Mouse (Mus musculus): ENCODE data around the gene Top1. TPM values are rescaled to one million over a fixed set of nuclear protein-coding genes. Genes with fewer than 3 reads are reported as not detected.
A peak's percentile ranks its signal among the peaks of the same experiment; 100 is the strongest.

Top1 gene
- polyA plus RNA-seq, 1 experiment from 2014 or later: 48.1 TPM

- H3K4me2 ChIP-seq: no peak overlapping the region
- peaks cover 73% of the 10 kb centered on the region for H3K4me1 ChIP-seq (replicated peaks)
- H3K4me3 ChIP-seq: no peak overlapping the region
- 76% methylated on average over 7 of the region's 7 CpGs for WGBS
- H3K9ac ChIP-seq: no peak overlapping the region
- H3K27ac ChIP-seq: peak overlapping the region; percentile 74
- H3K9me3 ChIP-seq (replicated peaks): no peaks in the 10 kb centered on the region
- H3K36me3 ChIP-seq: peaks cover 16% of the 10 kb centered on the region
- ATAC-seq (replicated peaks; ENCODE audit: insufficient number of reproducible peaks, insufficient read depth, low FRiP score, low read depth): peak; percentile 52; the same call in 1 of the 2 replicates
- no peaks in the 10 kb centered on the region for H3K27me3 ChIP-seq
Measured at GRCm38 (mm10) chr2:160744040-160744822, 98.5 kb downstream of the Top1 start.

GRCm38 (mm10) chr2:160744823-160745210, 99.1 kb downstream of the Top1 start:
- ATAC-seq (replicated peaks; ENCODE audit: insufficient number of reproducible peaks, insufficient read depth, low FRiP score, low read depth): no peak
- Histone ChIP-seq H3K36me3 (peaks cover 22% of the 10 kb centered on the region), H3K4me3 (no peak overlapping the region), H3K9ac (no peak overlapping the region), H3K4me2 (no peak overlapping the region), H3K9me3 (replicated peaks) (no peaks in the 10 kb centered on the region), H3K27me3 (no peaks in the 10 kb centered on the region), H3K27ac (peak overlapping the region; percentile 74; the same call in 1 of the 2 replicates), H3K4me1 (replicated peaks) (peaks cover 67% of the 10 kb centered on the region)
- 70% methylated on average over 5 of the region's 5 CpGs for WGBS

DNA sequence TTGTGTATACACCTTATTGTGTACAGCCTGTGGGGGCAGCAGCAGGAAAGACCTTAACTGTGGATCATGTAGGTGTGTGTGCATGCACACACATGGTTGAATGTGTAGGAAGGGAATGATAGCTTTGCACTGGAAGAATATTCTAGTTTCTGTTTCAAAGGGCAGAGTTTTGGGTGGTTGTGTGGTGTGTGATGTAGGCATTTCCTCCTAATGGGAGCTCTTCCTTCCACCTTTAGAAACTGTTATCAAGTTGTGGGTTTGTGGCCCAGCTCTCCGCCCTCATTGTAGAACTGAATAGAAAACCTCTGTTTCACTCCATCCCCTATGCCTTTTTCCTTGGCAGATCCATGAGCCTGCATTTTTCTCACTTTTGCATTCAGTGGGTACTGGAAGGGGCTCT, 99.8 kb downstream of the Top1 start:
- H3K9ac ChIP-seq: no peak overlapping the region
- no peak for ATAC-seq (replicated peaks; ENCODE audit: insufficient number of reproducible peaks, insufficient read depth, low FRiP score, low read depth)
- no peak overlapping the region for H3K4me2 ChIP-seq
- H3K36me3 ChIP-seq: peaks cover 28% of the 10 kb centered on the region
- H3K27ac ChIP-seq: peak overlapping the region; percentile 74
- H3K4me3 ChIP-seq: no peak overlapping the region
- WGBS: 84% methylated on average over 1 of the region's 1 CpGs
- no peaks in the 10 kb centered on the region for H3K27me3 ChIP-seq
- no peaks in the 10 kb centered on the region for H3K9me3 ChIP-seq (replicated peaks)
- H3K4me1 ChIP-seq (replicated peaks): peaks cover 60% of the 10 kb centered on the region

DNA sequence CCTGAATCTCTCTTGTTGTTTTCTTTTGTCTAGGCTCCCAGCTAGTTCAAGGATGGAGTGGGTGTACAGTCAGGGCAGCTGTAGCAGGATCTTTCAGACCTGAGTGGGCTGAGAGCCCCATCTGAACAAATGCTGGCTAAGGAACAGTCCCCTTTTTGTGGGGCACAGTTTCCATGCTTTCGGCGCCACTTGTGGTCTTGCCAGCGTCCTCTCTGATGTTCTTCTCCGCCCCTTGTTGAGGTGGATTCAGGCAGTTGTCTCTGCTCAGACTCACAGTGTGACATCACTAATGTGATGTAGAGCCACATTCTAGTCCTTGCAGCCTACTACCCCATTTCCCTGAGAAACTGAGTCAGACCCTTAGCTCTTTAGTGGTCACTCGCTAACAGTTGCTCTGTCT, 100.9 kb downstream of the Top1 start:
- Histone ChIP-seq H3K27ac (0 out of 2 replicates have a peak overlapping the region, but pooled peaks have one; percentile 74), H3K9me3 (replicated peaks) (no peaks in the 10 kb centered on the region), H3K4me1 (replicated peaks) (peaks cover 49% of the 10 kb centered on the region), H3K4me2 (no peak overlapping the region), H3K9ac (no peak overlapping the region), H3K4me3 (no peak overlapping the region), H3K36me3 (peaks cover 39% of the 10 kb centered on the region), H3K27me3 (no peaks in the 10 kb centered on the region)
- 87% methylated on average over 5 of the region's 5 CpGs for WGBS
- no peak for ATAC-seq (replicated peaks; ENCODE audit: insufficient number of reproducible peaks, insufficient read depth, low FRiP score, low read depth)

GRCm38 (mm10) chr2:160747075-160747474, 101.4 kb downstream of the Top1 start:
- WGBS: 81% methylated on average over 10 of the region's 10 CpGs
- no peak for ATAC-seq (replicated peaks; ENCODE audit: insufficient number of reproducible peaks, insufficient read depth, low FRiP score, low read depth)
- H3K27me3 ChIP-seq: no peaks in the 10 kb centered on the region
- no peaks in the 10 kb centered on the region for H3K9me3 ChIP-seq (replicated peaks)
- H3K4me1 ChIP-seq (replicated peaks): peaks cover 45% of the 10 kb centered on the region
- H3K4me3 ChIP-seq: no peak overlapping the region
- no peak overlapping the region for H3K9ac ChIP-seq
- no peak overlapping the region for H3K27ac ChIP-seq
- H3K36me3 ChIP-seq: peaks cover 43% of the 10 kb centered on the region
- no peak overlapping the region for H3K4me2 ChIP-seq

GRCm38 (mm10) chr2:160756583-160757203, 111.0 kb downstream of the Top1 start:
- Histone ChIP-seq H3K36me3 (peaks cover 98% of the 10 kb centered on the region), H3K9me3 (replicated peaks) (no peaks in the 10 kb centered on the region), H3K9ac (no peak overlapping the region), H3K27ac (no peak overlapping the region), H3K4me2 (no peak overlapping the region), H3K4me1 (replicated peaks) (no peaks in the 10 kb centered on the region), H3K27me3 (no peaks in the 10 kb centered on the region), H3K4me3 (no peak overlapping the region)
- 75% methylated on average over 6 of the region's 6 CpGs for WGBS
- ATAC-seq (replicated peaks; ENCODE audit: insufficient number of reproducible peaks, insufficient read depth, low FRiP score, low read depth): no peak

GRCm38 (mm10) chr2:160760433-160761184, 114.9 kb downstream of the Top1 start:
- no peaks in the 10 kb centered on the region for H3K27me3 ChIP-seq
- peaks cover 83% of the 10 kb centered on the region for H3K36me3 ChIP-seq
- 84% methylated on average over 9 of the region's 9 CpGs for WGBS
- no peaks in the 10 kb centered on the region for H3K9me3 ChIP-seq (replicated peaks)
- H3K27ac ChIP-seq: no peak overlapping the region
- no peak overlapping the region for H3K9ac ChIP-seq
- no peaks in the 10 kb centered on the region for H3K4me1 ChIP-seq (replicated peaks)
- no peak overlapping the region for H3K4me3 ChIP-seq
- ATAC-seq (replicated peaks; ENCODE audit: insufficient number of reproducible peaks, insufficient read depth, low FRiP score, low read depth): no peak
- H3K4me2 ChIP-seq: no peak overlapping the region

GRCm38 (mm10) chr2:160763816-160764215, 118.1 kb downstream of the Top1 start:
- Histone ChIP-seq H3K9me3 (replicated peaks) (no peaks in the 10 kb centered on the region), H3K36me3 (peaks cover 50% of the 10 kb centered on the region), H3K27ac (no peak overlapping the region), H3K4me2 (no peak overlapping the region), H3K4me3 (no peak overlapping the region), H3K27me3 (no peaks in the 10 kb centered on the region), H3K4me1 (replicated peaks) (0 out of 2 replicates have a peak, but pooled peaks cover 4% of the 10 kb centered on the region), H3K9ac (no peak overlapping the region)
- no peak for ATAC-seq (replicated peaks; ENCODE audit: insufficient number of reproducible peaks, insufficient read depth, low FRiP score, low read depth)
- 79% methylated on average over 3 of the region's 3 CpGs for WGBS

DNA sequence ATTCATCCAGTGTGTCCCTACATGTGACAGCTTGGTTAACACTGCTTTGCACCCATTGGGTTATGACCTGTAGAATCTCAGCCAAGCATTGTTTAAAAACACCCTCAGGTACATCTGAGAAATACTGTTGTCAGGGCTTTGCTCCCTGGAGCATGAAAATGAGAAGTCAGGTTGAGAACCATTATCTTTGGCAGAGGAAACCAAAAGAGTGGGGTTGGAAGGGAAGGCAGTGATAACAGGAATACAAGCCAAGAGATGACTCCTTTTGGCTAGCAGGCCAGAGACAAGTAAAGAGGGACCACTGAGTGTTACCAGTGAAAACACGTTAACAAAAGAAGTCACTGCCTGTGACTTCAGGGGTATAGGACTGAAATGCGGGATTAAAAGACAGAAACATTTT, 118.7 kb downstream of the Top1 start:
- Histone ChIP-seq H3K4me1 (replicated peaks) (0 out of 2 replicates have a peak, but pooled peaks cover 4% of the 10 kb centered on the region), H3K9me3 (replicated peaks) (no peaks in the 10 kb centered on the region), H3K4me2 (no peak overlapping the region), H3K36me3 (peaks cover 46% of the 10 kb centered on the region), H3K4me3 (no peak overlapping the region), H3K27ac (no peak overlapping the region), H3K27me3 (no peaks in the 10 kb centered on the region), H3K9ac (no peak overlapping the region)
- no peak for ATAC-seq (replicated peaks; ENCODE audit: insufficient number of reproducible peaks, insufficient read depth, low FRiP score, low read depth)
- WGBS: 85% methylated on average over 2 of the region's 2 CpGs

DNA sequence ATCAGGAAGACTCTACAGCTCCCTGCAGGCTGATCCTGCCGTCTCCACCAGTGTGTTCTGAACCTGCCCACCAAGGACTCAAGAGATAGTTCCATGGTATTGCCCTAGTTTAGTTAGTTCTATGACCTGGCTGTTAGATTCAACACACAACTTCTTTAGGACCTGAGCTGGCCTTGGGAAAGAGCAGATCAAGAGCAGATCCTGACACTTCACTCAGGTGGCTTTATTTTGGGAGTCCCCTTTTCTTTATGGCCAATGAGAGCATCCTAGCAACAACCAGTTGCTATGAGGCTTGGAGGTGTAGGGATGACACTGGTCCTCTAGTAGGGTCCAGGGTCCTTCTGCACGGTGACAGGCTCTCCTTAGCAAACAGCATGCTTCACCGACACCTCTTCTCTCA, 119.4 kb downstream of the Top1 start:
- H3K9ac ChIP-seq: no peak overlapping the region
- H3K27me3 ChIP-seq: no peaks in the 10 kb centered on the region
- H3K27ac ChIP-seq: no peak overlapping the region
- no peak for ATAC-seq (replicated peaks; ENCODE audit: insufficient number of reproducible peaks, insufficient read depth, low FRiP score, low read depth)
- no peaks in the 10 kb centered on the region for H3K9me3 ChIP-seq (replicated peaks)
- H3K4me3 ChIP-seq: no peak overlapping the region
- 0 out of 2 replicates have a peak, but pooled peaks cover 4% of the 10 kb centered on the region for H3K4me1 ChIP-seq (replicated peaks)
- 57% methylated on average over 3 of the region's 3 CpGs for WGBS
- H3K4me2 ChIP-seq: no peak overlapping the region
- H3K36me3 ChIP-seq: peaks cover 39% of the 10 kb centered on the region

GRCm38 (mm10) chr2:160766371-160766771, 120.7 kb downstream of the Top1 start:
- Histone ChIP-seq H3K4me1 (replicated peaks) (0 out of 2 replicates have a peak, but pooled peaks cover 4% of the 10 kb centered on the region), H3K36me3 (peaks cover 27% of the 10 kb centered on the region), H3K27ac (0 out of 2 replicates have a peak overlapping the region, but pooled peaks have one; percentile 15), H3K27me3 (no peaks in the 10 kb centered on the region), H3K9me3 (replicated peaks) (no peaks in the 10 kb centered on the region), H3K9ac (no peak overlapping the region), H3K4me2 (no peak overlapping the region), H3K4me3 (no peak overlapping the region)
- ATAC-seq (replicated peaks; ENCODE audit: insufficient number of reproducible peaks, insufficient read depth, low FRiP score, low read depth): peak; percentile 3; the same call in 1 of the 2 replicates
- 67% methylated on average over 5 of the region's 5 CpGs for WGBS

All from heart, embryonic 15.5 days (tissue).